Mouse (Mus musculus) limb, embryonic 11.5 days (tissue): Measurements from ENCODE around the gene Bnip1. TPM values are rescaled to one million over a fixed set of nuclear protein-coding genes. Genes with fewer than 3 reads are reported as not detected.

Experiments used
- ATAC-seq: fragments of 200-750 bp; cut with Nextera tagmentation; 2 replicates; pipeline ENCODE4 v1.8.0; 2017; ENCODE audit warnings: low read depth; ENCODE audit not compliant: insufficient number of reproducible peaks, low FRiP score, low TSS enrichment
- DNase-seq: peaks from one replicate; pipeline ENCODE4 v3.0.0-alpha.2; 2015; ENCODE audit warnings: low spot score
- H3K27ac ChIP-seq: fragments of 300-500 bp; sonication (generic); replicated peaks from 2 replicates; pipeline ENCODE4 v1.5.1; 2014; ENCODE audit warnings: low read depth, mild to moderate bottlenecking, low read length
- H3K27me3 ChIP-seq: fragments of 300-500 bp; sonication (generic); 2 replicates; pipeline ENCODE4 v1.6.1; 2014; ENCODE audit warnings: mild to moderate bottlenecking, low read length, mixed read lengths; ENCODE audit not compliant: control insufficient read depth, insufficient read depth
- H3K36me3 ChIP-seq: fragments of 300-500 bp; sonication (generic); 2 replicates; pipeline ENCODE4 v1.6.1; 2014; ENCODE audit warnings: mild to moderate bottlenecking, low read length, moderate library complexity, mixed read lengths; ENCODE audit not compliant: control insufficient read depth, insufficient read depth
- H3K4me1 ChIP-seq: fragments of 300-500 bp; sonication (generic); 2 replicates; pipeline ENCODE4 v1.6.1; 2014; ENCODE audit warnings: low read length, mixed read lengths; ENCODE audit not compliant: control insufficient read depth, insufficient read depth
- H3K4me2 ChIP-seq: fragments of 300-500 bp; sonication (generic); 2 replicates; pipeline ENCODE4 v1.6.1; 2014; ENCODE audit warnings: low read depth, mild to moderate bottlenecking, moderate library complexity; ENCODE audit not compliant: severe bottlenecking
- H3K4me3 ChIP-seq: fragments of 300-500 bp; sonication (generic); 2 replicates; pipeline ENCODE4 v1.5.1; 2014; ENCODE audit warnings: low read depth, low read length
- H3K9ac ChIP-seq: fragments of 300-500 bp; sonication (generic); 2 replicates; pipeline ENCODE4 v1.6.1; 2014; ENCODE audit warnings: mild to moderate bottlenecking, low read length
- H3K9me3 ChIP-seq: fragments of 300-500 bp; sonication (generic); 2 replicates; pipeline ENCODE4 v1.6.1; 2016; ENCODE audit warnings: low read length; ENCODE audit not compliant: control insufficient read depth
- WGBS: fragments of 180-500 bp; shearing (Covaris S2); extraction: QIAGEN DNeasy Blood & Tissue Kit; methylation state at CpG from one replicate; pipeline ENCODE4 v1.1.7; 2014; 5-methylcytosine and 5-hydroxymethylcytosine counted together
- polyA plus RNA-seq: library from polyadenylated mRNA; unstranded; fragments of >200 nt; fragmentation: Nextera tagmentation; extraction: Ambion mirVana; gene quantifications from 2 replicates; pipeline ENCODE4 v1.2.1, GENCODE M21; 2014

Bnip1 gene
- polyA plus RNA-seq, 1 experiment from 2014 or later = 51.5 TPM

GRCm38 (mm10) chr17:26797379-26798128 lies 16.7 kb downstream of the Bnip1 start:
- ATAC-seq (no peak), DNase-seq (no peak)
- no peak overlapping the region for H3K4me2 ChIP-seq
- no peak overlapping the region for H3K4me3 ChIP-seq
- no peaks in the 10 kb centered on the region for H3K36me3 ChIP-seq
- no peaks in the 10 kb centered on the region for H3K27me3 ChIP-seq
- no peaks in the 10 kb centered on the region for H3K4me1 ChIP-seq
- 70% methylated on average over 6 of the region's 6 CpGs for WGBS
- no peaks in the 10 kb centered on the region for H3K9me3 ChIP-seq
- H3K27ac ChIP-seq = no peak overlapping the region
- no peak overlapping the region for H3K9ac ChIP-seq

GRCm38 (mm10) chr17:26802886-26803285 lies 22.0 kb downstream of the Bnip1 start:
- Histone ChIP-seq H3K4me2 (no peak overlapping the region), H3K4me3 (no peak overlapping the region), H3K36me3 (no peaks in the 10 kb centered on the region), H3K9ac (no peak overlapping the region), H3K9me3 (no peaks in the 10 kb centered on the region), H3K4me1 (no peaks in the 10 kb centered on the region), H3K27me3 (no peaks in the 10 kb centered on the region), H3K27ac (no peak overlapping the region)
- no peak for ATAC-seq
- WGBS = 79% methylated on average over 3 of the region's 3 CpGs
- no peak for DNase-seq

GRCm38 (mm10) chr17:26812607-26813006 lies 31.7 kb downstream of the Bnip1 start:
- Histone ChIP-seq H3K4me1 (no peaks in the 10 kb centered on the region), H3K4me2 (no peak overlapping the region), H3K9ac (no peak overlapping the region), H3K9me3 (no peaks in the 10 kb centered on the region), H3K27me3 (no peaks in the 10 kb centered on the region), H3K27ac (no peak overlapping the region), H3K4me3 (no peak overlapping the region), H3K36me3 (no peaks in the 10 kb centered on the region)
- ATAC-seq (no peak), DNase-seq (no peak)
- WGBS = 84% methylated on average over 2 of the region's 2 CpGs

GRCm38 (mm10) chr17:26813497-26813896 lies 32.6 kb downstream of the Bnip1 start:
- H3K9me3 ChIP-seq = no peaks in the 10 kb centered on the region
- no peaks in the 10 kb centered on the region for H3K27me3 ChIP-seq
- WGBS = 87% methylated on average over 9 of the region's 9 CpGs
- H3K4me3 ChIP-seq = no peak overlapping the region
- H3K4me2 ChIP-seq = no peak overlapping the region
- H3K27ac ChIP-seq = no peak overlapping the region
- no peaks in the 10 kb centered on the region for H3K36me3 ChIP-seq
- no peak for ATAC-seq
- no peaks in the 10 kb centered on the region for H3K4me1 ChIP-seq
- no peak overlapping the region for H3K9ac ChIP-seq
- no peak for DNase-seq

GRCm38 (mm10) chr17:26816810-26817209 lies 35.9 kb downstream of the Bnip1 start:
- 83% methylated on average over 6 of the region's 6 CpGs for WGBS
- DNase-seq = no peak

GRCm38 (mm10) chr17:26817776-26818175 lies 36.9 kb downstream of the Bnip1 start:
- Histone ChIP-seq H3K27me3 (no peaks in the 10 kb centered on the region), H3K4me1 (no peaks in the 10 kb centered on the region), H3K9me3 (no peaks in the 10 kb centered on the region), H3K4me2 (no peak overlapping the region), H3K4me3 (no peak overlapping the region), H3K27ac (no peak overlapping the region), H3K9ac (no peak overlapping the region), H3K36me3 (no peaks in the 10 kb centered on the region)
- no peak for ATAC-seq
- DNase-seq = no peak

More at GRCm38 (mm10) chr17:26816810-26817209, 35.9 kb downstream of the Bnip1 start:
- H3K4me1 ChIP-seq = no peaks in the 10 kb centered on the region
- H3K27ac ChIP-seq = no peak overlapping the region
- no peak overlapping the region for H3K4me3 ChIP-seq
- H3K9ac ChIP-seq = no peak overlapping the region
- no peak overlapping the region for H3K4me2 ChIP-seq
- no peaks in the 10 kb centered on the region for H3K9me3 ChIP-seq
- H3K27me3 ChIP-seq = no peaks in the 10 kb centered on the region
- H3K36me3 ChIP-seq = no peaks in the 10 kb centered on the region
- ATAC-seq = no peak

GRCm38 (mm10) chr17:26826131-26826530 lies 45.3 kb downstream of the Bnip1 start:
- DNase-seq = no peak
- Histone ChIP-seq H3K4me2 (no peak overlapping the region), H3K4me1 (no peaks in the 10 kb centered on the region), H3K4me3 (no peak overlapping the region), H3K9me3 (no peaks in the 10 kb centered on the region), H3K27ac (no peak overlapping the region), H3K36me3 (no peaks in the 10 kb centered on the region), H3K27me3 (no peaks in the 10 kb centered on the region), H3K9ac (no peak overlapping the region)
- WGBS = 75% methylated on average over 15 of the region's 17 CpGs
- no peak for ATAC-seq

GRCm38 (mm10) chr17:26833806-26834205 lies 52.9 kb downstream of the Bnip1 start:
- no peak for ATAC-seq

More at GRCm38 (mm10) chr17:26833806-26834205, 52.9 kb downstream of the Bnip1 start:
- H3K4me3 ChIP-seq = no peak overlapping the region
- H3K4me2 ChIP-seq = no peak overlapping the region
- H3K36me3 ChIP-seq = no peaks in the 10 kb centered on the region
- no peak overlapping the region for H3K27ac ChIP-seq
- no peak overlapping the region for H3K9ac ChIP-seq
- no peaks in the 10 kb centered on the region for H3K9me3 ChIP-seq
- H3K27me3 ChIP-seq = peaks cover 56% of the 10 kb centered on the region
- no peaks in the 10 kb centered on the region; the same call in 1 of the 2 replicates for H3K4me1 ChIP-seq
- 77% methylated on average over 2 of the region's 2 CpGs for WGBS
- no peak for DNase-seq
